9 mouse cellular contexts compared by ENCODE assay signal in the genomic region with DNA sequence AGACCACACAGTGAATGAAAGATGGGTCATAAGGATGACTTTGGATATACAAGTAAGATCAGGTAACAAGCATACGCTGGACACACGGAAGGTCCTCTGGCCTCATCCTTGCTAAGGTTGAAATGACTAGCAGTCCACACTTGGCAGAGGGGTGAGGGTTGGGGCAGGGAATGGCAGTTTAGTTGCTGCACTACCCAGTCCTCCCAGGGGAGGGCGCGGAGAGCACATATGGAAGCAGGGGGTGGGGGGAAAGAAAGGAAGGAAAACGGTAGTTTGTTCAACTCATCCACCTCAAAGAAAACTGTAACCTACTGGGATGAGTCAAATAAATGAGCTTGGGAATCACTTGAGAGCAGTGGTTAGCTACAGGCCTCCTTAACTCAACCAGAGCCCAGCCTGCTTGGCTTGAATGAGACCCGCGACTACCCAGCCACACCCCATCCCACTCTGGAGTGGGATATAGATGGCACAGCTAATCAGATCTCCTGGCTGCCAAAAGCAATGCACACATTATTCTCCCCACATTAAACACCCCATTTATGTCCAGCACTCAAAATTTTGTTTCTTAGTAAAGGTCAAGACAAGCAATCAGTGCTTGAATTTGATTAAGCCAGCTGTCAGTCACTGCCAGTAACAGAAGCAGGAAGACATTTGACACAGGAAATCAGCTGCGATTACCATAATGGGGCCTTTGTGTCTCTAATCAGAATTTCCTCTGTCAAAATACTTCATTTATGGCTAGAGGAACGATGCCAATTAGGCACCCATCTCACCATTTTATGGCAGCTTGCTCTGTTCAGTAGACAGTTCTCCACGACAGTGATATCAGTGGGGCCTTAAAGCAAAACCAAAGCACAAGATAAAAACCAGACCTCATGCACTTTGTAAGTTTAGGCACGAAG. TPM values are rescaled to one million over a fixed set of nuclear protein-coding genes. Genes with fewer than 3 reads are reported as not detected.
DNase-seq lines count a peak whose midpoint lies in the region; TF ChIP-seq lines count a peak whose summit lies in the region.
"Had no signal": no experiment of that assay in that cellular context is flagged by ENCODE, and none has a peak within 500 bp of the region (broad histone marks: within the 10 kb centered on the region; RNA-seq: fewer than 3 reads in every experiment).

No protein-coding gene starts in this region.

- no peak overlapping the region for H3K27ac ChIP-seq in layer of hippocampus, adult 2 months
- peak overlapping the region; percentile 22; the same call in 1 of the 2 replicates for H3K27ac ChIP-seq in MEL (ENCODE audit: control insufficient read depth, low read depth, low read length)

- no peak overlapping the region for H3K4me3 ChIP-seq in layer of hippocampus, adult 2 months
- H3K4me3 ChIP-seq in MEL (ENCODE audit: control insufficient read depth in 1 of 2, insufficient read depth in 1 of 2, low read depth in 2 of 2, low read length in 2 of 2): peak overlapping the region; percentile 58 to 66
- H3K4me3 ChIP-seq: megakaryocyte, embryonic 14.5 days had no signal

- TF ChIP-seq EP300 in MEL (IDR thresholded peaks at IDR 0.05; ENCODE audit: low read depth in 1 of 2, low read length in 2 of 2): no peak

- H3K79me2 ChIP-seq in MEL (ENCODE audit: control insufficient read depth, insufficient read depth, low read length, poor library complexity): no peaks in the 10 kb centered on the region

- peak in 1 of 2 experiments; percentile 29 for DNase-seq in layer of hippocampus, adult 2 months (ENCODE audit: low spot score in 2 of 2)
- DNase-seq in layer of hippocampus, postnatal 36 days: no peak
- peak; percentile 81 for DNase-seq in MEL (ENCODE audit: low read depth, low spot score)
- peak; percentile 5 for DNase-seq in brain, adult 2 months (ENCODE audit: low read depth, low spot score)
- DNase-seq in forelimb bud, embryonic 11.5 days (ENCODE audit: low read depth, low spot score): peak; percentile 24
- peak; percentile 17 to 41 for DNase-seq in lung, adult 18-20 months
- DNase-seq in spleen, postnatal 10 days (ENCODE audit: low spot score in 2 of 2): peak; percentile 41 to 74
- no peak for DNase-seq in layer of hippocampus, adult 9-10 months (ENCODE audit: low spot score)

- H3K9ac ChIP-seq in MEL (ENCODE audit: control insufficient read depth, low read depth, low read length, poor library complexity, severe bottlenecking): peak overlapping the region; percentile 35; the same call in 1 of the 2 replicates

- H3K9me3 ChIP-seq in MEL (replicated peaks; ENCODE audit: insufficient read depth, low read length): no peaks in the 10 kb centered on the region

- H3K36me3 ChIP-seq in MEL (ENCODE audit: control insufficient read depth in 1 of 2, insufficient read depth in 2 of 2, low read length in 2 of 2): peaks cover 0 to 6% of the 10 kb centered on the region in 2 experiments; a peak in 2 of 4 replicates

- H3K4me1 ChIP-seq in MEL (ENCODE audit: control insufficient read depth in 1 of 2, insufficient read depth in 2 of 2, low read length in 2 of 2): peaks cover 0 to 9% of the 10 kb centered on the region in 2 experiments; a peak in 2 of 4 replicates

- peak; percentile 68 for TF ChIP-seq CTCF in layer of hippocampus, adult 2 months (conservative IDR thresholded peaks at IDR 0.05)
- peak; percentile 65 to 79 (median 76); a peak in 5 of 6 replicates for TF ChIP-seq CTCF in MEL (IDR thresholded peaks at IDR 0.05 in 2 of 3, conservative IDR thresholded peaks at IDR 0.05 in 1 of 3; ENCODE audit: control insufficient read depth in 1 of 3, insufficient read depth in 1 of 3, low read depth in 2 of 3, low read length in 3 of 3, poor library complexity in 1 of 3, severe bottlenecking in 1 of 3)

- TF ChIP-seq POLR2A in MEL (IDR thresholded peaks at IDR 0.05; ENCODE audit: control insufficient read depth in 1 of 2, insufficient read depth in 1 of 2, low read depth in 1 of 2, low read length in 2 of 2, poor library complexity in 1 of 2): no peak

- TF ChIP-seq RAD21 in MEL (IDR thresholded peaks at IDR 0.05; ENCODE audit: low read depth, low read length): peak; percentile 62

- H3K27me3 ChIP-seq in MEL (ENCODE audit: control insufficient read depth in 1 of 2, insufficient read depth in 2 of 2, low read length in 2 of 2): peaks cover 2 to 3% of the 10 kb centered on the region in 2 experiments; a peak in 3 of 4 replicates

TF ChIP-seq in MEL, 35 proteins besides CTCF, POLR2A, EP300 and RAD21:
- TF ChIP-seq SIN3A (IDR thresholded peaks at IDR 0.05; ENCODE audit: low read length) (0 out of 2 replicates have a peak, but pooled peaks have one; percentile 28), MAZ (IDR thresholded peaks at IDR 0.05; ENCODE audit: low read depth, low read length) (peak; percentile 70; the same call in 1 of the 2 replicates), ETS1 (IDR thresholded peaks at IDR 0.05; ENCODE audit: low read depth, low read length) (0 out of 2 replicates have a peak, but pooled peaks have one; percentile 24), HCFC1 (IDR thresholded peaks at IDR 0.05; ENCODE audit: low read depth, low read length) (no peak), RCOR1 (IDR thresholded peaks at IDR 0.05; ENCODE audit: low read depth, low read length) (peak; percentile 33; the same call in 1 of the 2 replicates), SMC3 (IDR thresholded peaks at IDR 0.05; ENCODE audit: low read depth, low read length) (peak; percentile 83), ZC3H11A (IDR thresholded peaks at IDR 0.05; ENCODE audit: low read depth, low read length) (peak; percentile 62), GABPA (IDR thresholded peaks at IDR 0.05; ENCODE audit: low read depth, low read length) (0 out of 2 replicates have a peak, but pooled peaks have one; percentile 16), NELFE (IDR thresholded peaks at IDR 0.05; ENCODE audit: low read depth, low read length) (no peak), ELF1 (IDR thresholded peaks at IDR 0.05; ENCODE audit: low read depth, low read length) (no peak), ZMIZ1 (IDR thresholded peaks at IDR 0.05; ENCODE audit: low read depth, low read length) (0 out of 2 replicates have a peak, but pooled peaks have one; percentile 32)

RNA-seq across cellular contexts. Expression of a gene that starts 24.5 kb away (rescaled TPM):
- under 1 TPM; 0.08 to 0.17 TPM for total RNA-seq in layer of hippocampus, adult 2 months (2021)
- total RNA-seq in layer of hippocampus, postnatal 36 days (2021): under 1 TPM in 1 of 2 experiments, not detected in 1; 0.25 TPM
- total RNA-seq in MEL (2012; rRNA removed): 1.3 and 1.4 TPM in 2 replicates
- polyA plus RNA-seq in MEL (2012; ENCODE audit: insufficient read depth in 1 of 2, insufficient read length in 2 of 2, low read depth in 1 of 2, low replicate concordance in 2 of 2, missing spikeins in 1 of 2): 1 to 10 TPM in 1 of 2 experiments, not detected in 1; 1.4 TPM

RNA-seq across cellular contexts. Expression of a gene that starts 56.9 kb away (rescaled TPM):
- total RNA-seq in layer of hippocampus, adult 2 months (2021): 1 to 10 TPM; 6.9 to 7.9 TPM
- total RNA-seq in layer of hippocampus, postnatal 36 days (2021): 1 to 10 TPM; 6.2 to 6.5 TPM
- total RNA-seq in MEL (2012; rRNA removed): 12.6 and 14.5 TPM in 2 replicates
- polyA plus RNA-seq in MEL (2012; ENCODE audit: insufficient read depth in 1 of 2, insufficient read length in 2 of 2, low read depth in 1 of 2, low replicate concordance in 2 of 2, missing spikeins in 1 of 2): 10 to 100 TPM in 1 of 2 experiments, not detected in 1; 20.3 TPM

Comparison
In these comparisons a context has a peak if more than half of its experiments do, and no peak if none do; other contexts are left out.
1. DNase-seq: peak in MEL (single experiment), brain, adult 2 months (single experiment), forelimb bud, embryonic 11.5 days (single experiment), lung, adult 18-20 months (2 of 2) and spleen, postnatal 10 days (2 of 2); none in layer of hippocampus, postnatal 36 days (0 of 2) and layer of hippocampus, adult 9-10 months (single experiment).